Comparison of ENCODE assay signal across 24 mouse cellular contexts in genomic region chrX:60681036-60681706, GRCm38 (mm10).
A peak's percentile ranks its signal among the peaks of the same experiment; 100 is the strongest.
DNase-seq lines count a peak whose midpoint lies in the region; ATAC-seq and TF ChIP-seq lines count a peak whose summit lies in the region.
"Had no signal": no experiment of that assay in that cellular context is flagged by ENCODE, and none has a peak within 500 bp of the region (broad histone marks: within the 10 kb centered on the region; RNA-seq: fewer than 3 reads in every experiment).

No protein-coding gene starts in this region.

- H3K9me3 ChIP-seq in forebrain, embryonic 14.5 days (replicated peaks; ENCODE audit: control insufficient read depth, low read length): no peaks in the 10 kb centered on the region
- no peaks in the 10 kb centered on the region for H3K9me3 ChIP-seq in forebrain, postnatal 0 days (ENCODE audit: low read length)
- H3K9me3 ChIP-seq in forebrain, embryonic 15.5 days: no peaks in the 10 kb centered on the region
- H3K9me3 ChIP-seq: embryonic facial prominence, embryonic 10.5 days; embryonic facial prominence, embryonic 13.5 days; hindbrain, embryonic 12.5 days; hindbrain, embryonic 15.5 days had no signal

- no peak for TF ChIP-seq POLR2A in lung, adult 2 months (IDR thresholded peaks at IDR 0.05; ENCODE audit: borderline replicate concordance, extremely low read depth, low read depth, low read length)

- TF ChIP-seq CTCF in forebrain, postnatal 0 days (IDR thresholded peaks at IDR 0.05; ENCODE audit: low read depth): no peak
- TF ChIP-seq CTCF in lung, adult 2 months (IDR thresholded peaks at IDR 0.05; ENCODE audit: insufficient read depth, low read length): no peak

- H3K4me1 ChIP-seq in forebrain, embryonic 14.5 days (ENCODE audit: control insufficient read depth, insufficient read depth, low read length): no peaks in the 10 kb centered on the region
- H3K4me1 ChIP-seq in forebrain, postnatal 0 days (ENCODE audit: insufficient read depth): no peaks in the 10 kb centered on the region
- H3K4me1 ChIP-seq in forebrain, embryonic 15.5 days: no peaks in the 10 kb centered on the region
- no peaks in the 10 kb centered on the region for H3K4me1 ChIP-seq in lung, adult 2 months (ENCODE audit: control insufficient read depth, insufficient read depth, low read length)
- H3K4me1 ChIP-seq: embryonic facial prominence, embryonic 10.5 days; embryonic facial prominence, embryonic 13.5 days; hindbrain, embryonic 12.5 days; hindbrain, embryonic 15.5 days had no signal

- DNase-seq in cerebellum, postnatal 10 days: peak; percentile 8 to 9
- DNase-seq in forebrain, embryonic 14.5 days (ENCODE audit: low spot score): peak; percentile 56
- DNase-seq in forebrain, postnatal 0 days: no peak
- DNase-seq in retina, postnatal 1 day: peak; percentile 59
- DNase-seq in lung, adult 2 months: no peak
- no peak for DNase-seq in layer of hippocampus, adult 9-11 months
- DNase-seq: adrenal gland, adult 2 months; adrenal gland, postnatal 14 days; cerebellum, adult 18-20 months; cerebellum, adult 9-10 months; cerebellum, postnatal 25 days; gastrocnemius, adult 2 months; gastrocnemius, postnatal 14 days; heart, adult 11 months had no signal

- no peaks in the 10 kb centered on the region for H3K36me3 ChIP-seq in forebrain, embryonic 14.5 days (ENCODE audit: control insufficient read depth, insufficient read depth, low read length)
- no peaks in the 10 kb centered on the region for H3K36me3 ChIP-seq in forebrain, postnatal 0 days (ENCODE audit: insufficient read depth)
- H3K36me3 ChIP-seq in forebrain, embryonic 15.5 days: no peaks in the 10 kb centered on the region
- H3K36me3 ChIP-seq: embryonic facial prominence, embryonic 10.5 days; embryonic facial prominence, embryonic 13.5 days; hindbrain, embryonic 12.5 days; hindbrain, embryonic 15.5 days had no signal

- H3K27ac ChIP-seq in forebrain, embryonic 14.5 days (ENCODE audit: low read depth, low read length): no peak overlapping the region
- no peak overlapping the region for H3K27ac ChIP-seq in forebrain, postnatal 0 days (ENCODE audit: low read depth, low read length)
- H3K27ac ChIP-seq in forebrain, embryonic 15.5 days (replicated peaks): no peak overlapping the region
- H3K27ac ChIP-seq: embryonic facial prominence, embryonic 10.5 days; embryonic facial prominence, embryonic 13.5 days; gastrocnemius, adult 2 months; hindbrain, embryonic 12.5 days; hindbrain, embryonic 15.5 days had no signal

- 41% methylated on average over 7 of the region's 7 CpGs for WGBS in forebrain, embryonic 14.5 days
- 47% methylated on average over 7 of the region's 7 CpGs for WGBS in forebrain, postnatal 0 days
- WGBS in forebrain, embryonic 15.5 days: 35% methylated on average over 7 of the region's 7 CpGs
- WGBS in lung, adult 2 months: 74% methylated on average over 7 of the region's 7 CpGs

- no peak overlapping the region for H3K4me3 ChIP-seq in forebrain, embryonic 14.5 days (ENCODE audit: low read depth, low read length)
- H3K4me3 ChIP-seq in forebrain, postnatal 0 days (ENCODE audit: low read depth, low read length): no peak overlapping the region
- no peak overlapping the region for H3K4me3 ChIP-seq in forebrain, embryonic 15.5 days
- H3K4me3 ChIP-seq in lung, adult 2 months (replicated peaks; ENCODE audit: extremely low read depth, low read depth, low read length): no peak overlapping the region
- H3K4me3 ChIP-seq: embryonic facial prominence, embryonic 10.5 days; embryonic facial prominence, embryonic 13.5 days; erythroblast, embryonic 14.5 days; gastrocnemius, adult 2 months; hindbrain, embryonic 12.5 days; hindbrain, embryonic 15.5 days had no signal

- ATAC-seq in cerebellum, adult (ENCODE audit: insufficient number of reproducible peaks, low FRiP score, low TSS enrichment): no peak
- peak; percentile 77 for ATAC-seq in forebrain, embryonic 14.5 days
- ATAC-seq in forebrain, postnatal 0 days: no peak
- peak; percentile 35 for ATAC-seq in forebrain, embryonic 15.5 days (replicated peaks)
- ATAC-seq: intestine, postnatal 0 days; Patski had no signal

- no peak overlapping the region for H3K9ac ChIP-seq in forebrain, embryonic 14.5 days (ENCODE audit: low read length)
- H3K9ac ChIP-seq in forebrain, postnatal 0 days: no peak overlapping the region
- no peak overlapping the region for H3K9ac ChIP-seq in forebrain, embryonic 15.5 days (replicated peaks)
- H3K9ac ChIP-seq: embryonic facial prominence, embryonic 13.5 days; hindbrain, embryonic 12.5 days; hindbrain, embryonic 15.5 days had no signal

- H3K4me2 ChIP-seq in forebrain, embryonic 14.5 days (ENCODE audit: low read length): no peak overlapping the region
- H3K4me2 ChIP-seq in forebrain, postnatal 0 days (ENCODE audit: low read depth): no peak overlapping the region
- H3K4me2 ChIP-seq in forebrain, embryonic 15.5 days (replicated peaks): no peak overlapping the region
- H3K4me2 ChIP-seq: embryonic facial prominence, embryonic 13.5 days; heart, embryonic 11.5 days; hindbrain, embryonic 12.5 days; hindbrain, embryonic 15.5 days had no signal

- H3K27me3 ChIP-seq in forebrain, embryonic 14.5 days (replicated peaks; ENCODE audit: control insufficient read depth, insufficient read depth, low read length): no peaks in the 10 kb centered on the region
- H3K27me3 ChIP-seq in forebrain, postnatal 0 days (ENCODE audit: insufficient read depth, low read length): no peaks in the 10 kb centered on the region
- H3K27me3 ChIP-seq in forebrain, embryonic 15.5 days: no peaks in the 10 kb centered on the region
- H3K27me3 ChIP-seq: embryonic facial prominence, embryonic 13.5 days; hindbrain, embryonic 12.5 days; hindbrain, embryonic 15.5 days had no signal

Comparison
In these comparisons a context has a peak if more than half of its experiments do, and no peak if none do; other contexts are left out.
1. DNase-seq: peak in cerebellum, postnatal 10 days (2 of 2), forebrain, embryonic 14.5 days (single experiment) and retina, postnatal 1 day (single experiment); none in forebrain, postnatal 0 days (single experiment), lung, adult 2 months (single experiment) and layer of hippocampus, adult 9-11 months (single experiment).
2. ATAC-seq: peak in forebrain, embryonic 14.5 days (single experiment) and forebrain, embryonic 15.5 days (single experiment); none in cerebellum, adult (single experiment) and forebrain, postnatal 0 days (single experiment).